Mouse (Mus musculus) forelimb bud, embryonic 11.5 days (tissue): ENCODE results near the gene Tnks2.

Experiments used
- DNase-seq: peaks from one replicate; pipeline ENCODE4 v3.0.0-alpha.2; 2012; ENCODE audit warnings: low read depth, low spot score

The Tnks2 gene

GRCm38 (mm10) chr19:36896791-36897569 lies 62.9 kb downstream of the Tnks2 start:
- peak; percentile 16 for DNase-seq

DNA sequence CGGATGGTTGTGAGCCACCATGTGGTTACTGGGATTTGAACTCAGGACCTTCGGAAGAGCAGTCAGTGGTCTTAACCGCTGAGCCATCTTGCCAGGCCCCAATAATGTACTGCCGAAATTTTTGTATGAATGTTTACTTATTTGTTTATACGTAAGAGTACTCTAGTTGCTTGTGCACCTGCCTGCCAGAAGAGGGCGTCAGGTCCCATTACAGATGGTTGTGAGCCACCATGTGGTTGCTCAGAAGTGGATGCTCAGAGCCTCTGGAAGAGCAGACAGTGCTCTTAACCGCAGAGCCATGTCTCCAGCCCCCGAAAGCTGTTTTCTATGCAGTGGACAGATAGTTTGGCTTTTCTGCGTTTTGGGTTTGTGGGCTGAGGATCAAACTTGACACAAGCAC lies 63.7 kb downstream of the Tnks2 start:
- DNase-seq = peak; percentile 26

DNA sequence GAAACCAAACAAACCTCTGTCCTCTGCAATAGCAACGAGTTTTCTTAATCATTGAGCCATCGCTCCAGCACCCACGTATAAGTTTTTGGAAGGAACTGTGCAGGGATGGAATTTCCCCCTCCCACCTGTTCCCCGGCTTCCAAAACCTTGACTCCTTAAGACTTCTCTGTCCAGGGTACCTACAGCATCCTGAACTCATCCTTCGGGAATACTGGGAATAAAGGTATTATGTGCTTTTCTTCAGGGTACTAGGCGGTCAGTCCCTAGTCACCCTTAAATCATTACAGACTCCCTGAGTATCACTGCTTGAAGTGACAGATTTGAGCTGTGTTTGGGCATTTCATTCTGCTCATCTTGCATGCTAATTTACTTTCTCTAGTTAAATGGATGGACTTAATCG lies 69.3 kb downstream of the Tnks2 start:
- DNase-seq = no peak

- peak; percentile 81 for DNase-seq
Observed at GRCm38 (mm10) chr19:36904211-36905007, 70.4 kb downstream of the Tnks2 start.

- no peak for DNase-seq
Observed at GRCm38 (mm10) chr19:36909150-36909549, 75.1 kb downstream of the Tnks2 start.

DNA sequence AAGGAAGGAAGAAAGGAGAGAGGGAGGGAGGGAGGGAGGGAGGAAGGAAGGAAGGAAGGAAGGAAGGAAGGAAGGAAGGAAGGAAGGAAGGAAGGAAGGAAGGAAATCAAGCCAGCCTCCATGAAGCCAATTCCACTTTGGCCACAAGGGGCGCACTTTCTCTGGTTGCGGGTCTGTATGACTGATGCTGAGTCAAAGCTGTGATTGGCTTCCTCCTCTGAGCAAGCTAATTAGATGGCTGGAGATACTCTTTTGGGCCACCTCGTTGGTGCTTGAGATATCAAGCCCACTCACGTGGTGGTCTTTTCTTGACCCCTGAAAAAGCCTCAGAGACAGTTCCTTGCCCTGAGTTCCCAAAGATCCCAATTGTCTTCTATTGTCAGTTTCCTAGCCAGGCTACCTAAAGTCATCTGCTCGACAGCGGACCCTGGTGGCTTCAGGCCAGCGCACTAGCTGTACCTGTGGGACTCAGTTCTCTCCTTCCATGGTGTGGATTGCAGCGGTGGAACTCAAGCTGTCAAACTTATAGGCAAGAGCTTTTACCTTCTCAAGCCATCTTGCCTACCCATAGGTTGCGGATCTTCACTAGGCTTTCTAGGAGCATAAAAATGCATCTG lies 75.8 kb downstream of the Tnks2 start:
- DNase-seq = peak; percentile 66

- no peak for DNase-seq
Observed at GRCm38 (mm10) chr19:36910424-36911045, 76.5 kb downstream of the Tnks2 start.

DNA sequence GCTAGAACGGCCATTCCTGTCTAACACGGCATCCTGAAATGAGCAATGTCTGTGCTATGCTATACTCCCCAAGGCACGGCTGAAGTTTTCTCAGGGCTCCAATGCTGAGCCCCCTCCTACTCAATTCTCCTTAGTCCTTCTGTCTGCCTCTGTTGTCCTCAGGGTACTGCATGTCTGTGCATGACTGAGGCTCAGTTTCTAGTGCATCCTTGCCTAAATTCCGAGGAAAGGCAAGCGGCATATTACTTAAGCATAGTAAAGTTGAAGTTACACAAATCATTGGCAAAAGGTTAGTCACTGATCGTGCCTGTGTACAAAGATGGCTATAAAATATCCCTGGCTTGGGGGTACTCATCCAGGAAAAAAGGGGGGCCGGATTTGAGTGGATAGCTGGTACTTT lies 79.0 kb downstream of the Tnks2 start:
- DNase-seq = no peak

GRCm38 (mm10) chr19:36916206-36916605 lies 82.2 kb downstream of the Tnks2 start:
- DNase-seq = no peak

- no peak for DNase-seq
Observed at GRCm38 (mm10) chr19:36916876-36917389, 82.9 kb downstream of the Tnks2 start.

GRCm38 (mm10) chr19:36918441-36919301 lies 84.6 kb downstream of the Tnks2 start:
- peak; percentile 69 for DNase-seq

GRCm38 (mm10) chr19:36919466-36919865 lies 85.4 kb downstream of the Tnks2 start, which contains the start of gene Fgfbp3:
Gene Fgfbp3, minus strand, starts transcription at chr19:36919615.
- DNase-seq = no peak

DNA sequence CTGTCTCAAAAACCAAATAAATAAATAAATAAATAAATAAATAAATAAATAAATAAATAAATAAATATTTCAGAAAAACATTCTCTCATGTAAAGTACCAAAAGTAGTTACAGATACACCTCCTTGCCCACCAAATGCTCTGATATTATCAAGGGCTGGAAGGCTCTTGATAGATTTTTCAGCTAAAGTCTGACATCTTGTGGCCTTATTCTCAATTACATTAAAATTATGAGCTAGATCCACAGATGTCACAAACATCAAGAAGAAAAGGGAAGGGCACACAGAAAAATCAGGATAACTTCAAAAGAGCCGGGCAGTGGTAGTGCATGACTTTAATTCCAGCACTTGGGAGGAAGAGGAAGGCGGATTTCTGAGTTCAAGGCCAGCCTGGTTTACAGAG lies 88.0 kb downstream of the Tnks2 start:
- no peak for DNase-seq

GRCm38 (mm10) chr19:36922936-36923335 lies 88.9 kb downstream of the Tnks2 start:
- DNase-seq = no peak

DNA sequence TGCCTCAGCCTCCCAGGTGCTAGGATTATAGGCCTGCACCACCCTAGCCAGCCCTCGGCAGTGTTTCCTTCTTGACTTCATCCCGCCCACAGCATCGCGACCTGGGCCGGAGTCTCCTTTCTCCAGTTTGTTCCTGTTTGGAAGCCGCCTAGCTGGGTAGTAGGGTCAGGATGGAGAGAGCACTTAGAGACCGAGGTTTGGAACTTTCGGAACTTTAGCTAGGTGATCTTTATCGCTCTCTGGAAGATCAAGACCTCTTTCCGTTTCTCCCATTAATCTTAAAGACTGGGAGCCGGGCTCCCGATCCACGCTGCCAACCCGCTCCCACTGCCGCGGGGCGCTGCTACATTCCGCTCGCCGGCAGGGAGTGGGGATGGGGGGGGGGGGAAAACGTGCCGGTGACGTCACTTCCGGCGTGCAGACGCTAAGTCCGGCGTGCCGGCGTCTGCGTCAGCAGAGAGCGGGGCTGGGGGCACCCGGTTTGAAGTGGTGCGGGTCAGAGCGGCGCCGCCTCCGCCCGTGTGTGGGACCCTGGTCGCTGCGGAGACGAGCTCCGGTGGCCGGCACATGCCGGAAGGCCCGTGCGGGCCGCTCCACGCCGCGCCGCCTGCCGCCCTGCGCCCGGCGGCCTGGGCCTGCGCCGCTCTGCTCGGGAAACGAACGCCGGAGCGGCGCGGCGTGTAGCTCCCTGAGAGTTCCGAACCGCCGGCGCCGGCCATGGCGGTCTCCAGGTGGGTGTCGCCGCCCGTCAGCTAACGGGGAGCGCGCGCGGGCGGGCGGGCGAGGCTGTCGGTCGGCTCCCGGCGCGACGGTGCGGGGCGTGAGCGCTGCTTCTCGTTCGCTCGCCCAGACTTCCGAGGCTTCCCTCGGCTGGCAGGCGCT lies 91.9 kb downstream of the Tnks2 start, which contains the start of gene Btaf1:
Btaf1 (plus strand) TSS at position 409 of the 882 bp plus-strand sequence.
- DNase-seq = peak; percentile 91

DNA sequence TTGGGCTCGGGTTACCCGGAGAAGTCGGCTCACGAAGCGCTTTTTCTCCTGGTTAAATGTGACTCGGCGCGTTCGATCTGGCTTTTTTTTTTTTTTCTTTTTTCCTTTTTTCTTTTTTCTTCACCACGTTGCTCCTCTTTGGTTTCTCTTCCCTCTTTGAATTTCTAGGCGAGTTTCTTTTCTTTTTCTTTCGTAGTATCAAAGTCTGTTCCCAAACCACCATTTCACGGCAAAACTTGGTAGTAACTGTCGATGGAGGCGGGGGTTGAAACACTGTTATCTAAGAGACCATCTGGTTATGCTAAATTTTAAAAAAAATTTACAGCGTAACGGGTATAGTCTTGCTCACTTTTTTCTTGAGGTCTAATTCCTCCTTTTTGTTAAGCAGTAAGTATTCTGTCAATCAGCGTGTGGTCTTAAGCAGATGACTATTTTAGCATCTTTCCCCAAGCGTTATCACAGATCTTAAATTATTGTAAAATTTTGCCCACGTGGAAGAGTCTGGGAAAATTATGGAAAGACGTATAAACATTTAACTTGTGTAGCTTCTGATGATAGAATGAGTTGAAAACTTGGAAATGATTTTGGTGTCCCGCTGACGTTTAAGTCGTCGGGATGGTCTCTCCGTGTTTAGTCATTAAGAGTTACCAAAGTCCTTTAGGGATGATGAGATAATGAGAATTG lies 92.7 kb downstream of the Tnks2 start:
- DNase-seq = no peak

DNA sequence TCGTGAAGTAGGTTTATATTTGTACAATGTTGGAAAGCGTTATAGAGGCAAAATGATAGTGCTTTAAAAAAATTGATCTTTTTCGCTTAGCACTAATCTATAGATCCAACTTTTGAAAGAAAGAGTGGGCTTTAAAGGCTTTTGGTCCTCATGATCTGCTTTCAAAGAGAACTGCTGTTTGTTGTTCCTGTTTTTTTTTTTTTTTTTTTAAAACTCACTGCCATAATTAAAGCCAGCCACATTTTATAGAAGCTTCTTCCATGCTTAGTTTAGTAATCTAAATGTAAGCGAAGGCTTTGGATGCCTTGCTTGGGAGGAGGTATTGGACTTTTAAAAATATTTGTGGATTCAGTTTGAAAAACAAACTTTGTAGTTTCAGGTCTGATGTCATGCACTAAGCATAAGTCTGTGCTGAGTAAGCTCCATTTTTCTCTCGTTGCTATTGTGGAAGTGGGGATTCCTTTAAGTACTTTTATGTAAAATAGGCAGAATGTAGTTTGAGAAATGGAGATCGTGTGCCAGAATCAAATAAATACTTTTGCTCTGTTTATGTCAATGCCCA lies 93.8 kb downstream of the Tnks2 start:
- no peak for DNase-seq

GRCm38 (mm10) chr19:36929816-36930215 lies 95.8 kb downstream of the Tnks2 start:
- DNase-seq = no peak

GRCm38 (mm10) chr19:36932097-36932496 lies 98.1 kb downstream of the Tnks2 start:
- no peak for DNase-seq
